Mouse (Mus musculus) hindbrain, embryonic 10.5 days (tissue): ENCODE results near the gene Llgl2. TPM values are rescaled to one million over a fixed set of nuclear protein-coding genes. Genes with fewer than 3 reads are reported as not detected.

Experiments used
- DNase-seq: peaks from one replicate; pipeline ENCODE4 v3.0.0-alpha.2; 2017; ENCODE audit warnings: low spot score
- H3K27ac ChIP-seq: fragments of 300-500 bp; sonication (generic); 2 replicates; pipeline ENCODE4 v1.5.1; 2016; ENCODE audit warnings: mild to moderate bottlenecking, moderate library complexity
- H3K27me3 ChIP-seq: fragments of 300-500 bp; sonication (generic); 2 replicates; pipeline ENCODE4 v1.6.1; 2016; ENCODE audit warnings: mild to moderate bottlenecking; ENCODE audit not compliant: poor library complexity, insufficient read depth, severe bottlenecking
- H3K36me3 ChIP-seq: fragments of 300-500 bp; sonication (generic); 2 replicates; pipeline ENCODE4 v1.6.1; 2016; ENCODE audit warnings: mild to moderate bottlenecking, moderate library complexity
- H3K4me1 ChIP-seq: fragments of 300-500 bp; sonication (generic); replicated peaks from 2 replicates; pipeline ENCODE4 v1.6.1; 2016; ENCODE audit warnings: mild to moderate bottlenecking
- H3K4me3 ChIP-seq: fragments of 300-500 bp; sonication (generic); 2 replicates; pipeline ENCODE4 v1.5.1; 2016; ENCODE audit warnings: mild to moderate bottlenecking, moderate library complexity
- H3K9me3 ChIP-seq: fragments of 300-500 bp; sonication (generic); 2 replicates; pipeline ENCODE4 v1.6.1; 2016; ENCODE audit warnings: mild to moderate bottlenecking, moderate library complexity
- WGBS: fragments of 180-500 bp; shearing (Covaris S2); methylation state at CpG from one replicate; pipeline ENCODE4 v1.1.7; 2016; 5-methylcytosine and 5-hydroxymethylcytosine counted together
- polyA plus RNA-seq: library from polyadenylated mRNA; unstranded; fragments of >200 nt; fragmentation: Nextera tagmentation; extraction: Ambion mirVana; gene quantifications from 2 replicates; pipeline ENCODE4 v1.2.1, GENCODE M21; 2016

The Llgl2 gene
- polyA plus RNA-seq, 1 experiment from 2014 or later = 10.4 TPM

DNA sequence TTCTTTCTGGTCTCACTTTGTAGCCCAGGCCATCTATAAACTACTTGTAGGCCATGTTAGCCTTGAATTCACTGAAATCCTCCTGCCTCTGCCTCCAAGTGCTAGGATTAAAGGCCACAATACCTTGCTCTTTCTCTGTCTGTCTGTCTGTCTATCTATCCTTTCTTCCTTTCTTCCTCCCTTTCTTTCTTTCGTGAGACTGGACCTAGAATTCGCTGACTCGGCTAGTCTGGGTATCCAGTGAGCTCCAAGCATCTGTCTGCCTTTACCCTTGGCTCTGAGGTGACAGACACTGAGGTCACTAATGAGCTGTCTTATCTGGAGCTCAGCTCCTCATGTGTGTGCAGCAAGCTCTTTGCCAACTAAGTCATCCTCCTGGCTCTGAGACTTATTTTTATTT, 52.1 kb downstream of the Llgl2 start:
- Histone ChIP-seq H3K9me3 (no peaks in the 10 kb centered on the region), H3K27me3 (no peaks in the 10 kb centered on the region), H3K4me1 (peaks cover 12% of the 10 kb centered on the region), H3K36me3 (no peaks in the 10 kb centered on the region), H3K27ac (no peak overlapping the region), H3K4me3 (no peak overlapping the region)
- 96% methylated on average over 3 of the region's 3 CpGs for WGBS
- DNase-seq = no peak

DNA sequence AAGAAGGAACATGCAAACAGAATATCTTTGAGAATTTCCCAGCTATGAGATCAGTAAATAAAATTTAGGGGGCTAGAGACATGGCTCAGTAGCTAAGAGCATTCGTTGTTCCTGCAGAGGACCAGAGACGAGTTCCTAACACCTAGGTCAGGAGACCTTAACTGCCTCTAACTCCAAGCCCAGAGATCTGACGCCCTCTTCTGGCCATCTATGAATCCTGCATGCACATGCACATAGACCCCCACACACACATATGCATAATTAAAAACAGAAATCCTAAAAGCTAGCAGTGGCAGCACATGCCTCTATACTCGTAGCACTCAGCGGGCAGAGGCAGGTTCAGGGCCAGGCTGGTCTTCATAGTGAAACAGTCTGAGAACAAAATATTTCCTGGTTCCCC, 52.6 kb downstream of the Llgl2 start:
- WGBS = 77% methylated on average over 5 of the region's 5 CpGs
- H3K4me3 ChIP-seq = no peak overlapping the region
- no peaks in the 10 kb centered on the region for H3K27me3 ChIP-seq
- H3K27ac ChIP-seq = no peak overlapping the region
- H3K4me1 ChIP-seq = peaks cover 12% of the 10 kb centered on the region
- no peaks in the 10 kb centered on the region for H3K36me3 ChIP-seq
- no peaks in the 10 kb centered on the region for H3K9me3 ChIP-seq
- no peak for DNase-seq

DNA sequence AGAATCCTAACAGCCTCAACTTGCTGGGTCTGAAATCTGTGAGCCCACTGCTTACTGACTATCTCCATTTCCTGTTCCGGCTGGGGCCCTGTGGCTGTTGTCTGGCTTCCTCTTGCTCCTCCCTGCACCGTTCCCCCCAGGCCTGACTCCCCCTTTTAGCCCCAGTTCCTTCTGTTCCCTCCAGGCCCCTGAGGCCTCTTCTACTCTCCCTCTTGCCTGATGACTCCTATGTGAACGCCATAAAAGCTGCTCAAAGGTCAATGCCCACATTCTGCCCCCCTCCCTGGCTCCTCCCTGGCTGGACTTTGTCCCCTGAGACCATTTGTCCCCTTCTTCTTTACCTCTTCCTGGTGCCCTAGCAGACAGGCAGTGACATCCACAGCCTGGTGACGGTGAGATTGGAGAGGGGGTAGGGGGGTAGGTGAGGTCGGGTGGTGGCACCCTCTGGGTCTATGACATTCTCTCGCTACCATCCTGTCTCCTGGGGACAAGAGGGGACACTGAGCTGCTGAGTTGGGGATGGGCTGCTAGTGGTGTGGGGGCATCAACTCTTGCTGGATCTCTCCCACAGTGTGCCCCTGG, 53.4 kb downstream of the Llgl2 start:
- Histone ChIP-seq H3K27ac (no peak overlapping the region), H3K9me3 (no peaks in the 10 kb centered on the region), H3K27me3 (peaks cover 7% of the 10 kb centered on the region), H3K4me1 (peaks cover 9% of the 10 kb centered on the region), H3K4me3 (no peak overlapping the region), H3K36me3 (no peaks in the 10 kb centered on the region)
- 71% methylated on average over 6 of the region's 6 CpGs for WGBS
- no peak for DNase-seq

DNA sequence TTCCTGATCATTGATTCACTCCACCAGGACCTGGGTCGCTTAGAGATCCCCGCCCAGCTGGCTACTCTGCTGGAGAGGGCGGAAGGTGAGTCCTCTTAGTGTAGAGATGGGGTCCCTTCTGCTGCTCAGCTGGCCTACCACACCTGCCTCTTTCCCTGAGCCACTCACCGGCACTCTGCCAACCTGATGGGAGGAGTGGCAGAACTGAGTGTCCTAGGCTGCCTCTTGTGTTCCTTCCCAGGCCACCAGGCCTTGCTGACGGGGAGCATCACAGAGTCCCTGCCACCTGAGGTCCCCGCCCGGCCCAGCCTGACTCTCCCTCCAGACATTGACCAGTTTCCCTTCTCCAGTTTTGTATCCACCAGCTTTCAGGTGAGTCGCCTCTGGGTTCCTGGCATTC, 54.2 kb downstream of the Llgl2 start:
- Histone ChIP-seq H3K4me3 (no peak overlapping the region), H3K4me1 (peaks cover 9% of the 10 kb centered on the region), H3K9me3 (no peaks in the 10 kb centered on the region), H3K27me3 (peaks cover 15% of the 10 kb centered on the region), H3K27ac (no peak overlapping the region), H3K36me3 (no peaks in the 10 kb centered on the region)
- no peak for DNase-seq
- 75% methylated on average over 8 of the region's 8 CpGs for WGBS

DNA sequence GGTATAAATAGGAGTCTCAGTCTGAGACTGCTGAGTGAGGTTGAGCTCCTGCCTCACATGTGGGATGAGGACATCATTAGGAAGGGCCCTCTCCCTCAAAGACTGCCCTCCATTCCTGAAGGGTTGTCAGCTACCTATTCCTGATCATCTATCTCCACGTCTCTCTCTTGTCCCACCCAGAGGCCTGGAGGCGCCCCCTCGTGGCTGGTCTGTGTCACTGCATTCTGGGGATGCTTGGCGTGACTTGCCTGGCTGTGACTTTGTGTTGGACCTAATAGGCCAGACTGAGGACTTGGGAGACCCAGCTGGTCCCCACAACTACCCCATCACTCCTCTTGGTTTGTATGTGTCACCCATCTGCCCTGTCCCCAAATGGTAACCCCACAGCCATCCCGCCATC, 57.2 kb downstream of the Llgl2 start:
- H3K9me3 ChIP-seq = no peaks in the 10 kb centered on the region
- H3K4me3 ChIP-seq = no peak overlapping the region
- DNase-seq = peak; percentile 53
- WGBS = 24% methylated on average over 5 of the region's 5 CpGs
- no peaks in the 10 kb centered on the region for H3K36me3 ChIP-seq
- no peak overlapping the region for H3K27ac ChIP-seq
- H3K4me1 ChIP-seq = peaks cover 15% of the 10 kb centered on the region
- H3K27me3 ChIP-seq = peaks cover 33% of the 10 kb centered on the region

DNA sequence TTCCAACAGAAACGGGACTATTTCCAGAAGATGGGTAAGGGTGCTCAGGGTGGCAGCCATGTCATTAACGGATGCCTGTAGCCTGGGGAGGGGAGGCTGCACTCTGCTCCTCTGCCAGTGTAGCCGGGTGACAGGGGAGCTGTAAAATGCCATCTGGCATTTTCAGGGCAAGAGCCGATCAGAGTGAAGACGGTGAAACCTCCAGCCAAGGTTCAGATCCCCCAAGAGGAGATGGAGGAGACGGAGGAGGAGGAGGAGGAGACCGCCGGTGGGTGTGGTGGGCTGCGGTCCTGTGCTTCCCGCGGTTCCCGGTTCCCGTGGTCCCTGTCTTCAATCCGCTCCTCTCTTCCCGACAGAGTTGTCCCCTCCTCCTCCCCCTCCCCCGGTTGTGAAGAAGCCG, 59.4 kb downstream of the Llgl2 start:
- 32% methylated on average over 17 of the region's 17 CpGs for WGBS
- DNase-seq = no peak
- H3K9me3 ChIP-seq = no peaks in the 10 kb centered on the region

DNA sequence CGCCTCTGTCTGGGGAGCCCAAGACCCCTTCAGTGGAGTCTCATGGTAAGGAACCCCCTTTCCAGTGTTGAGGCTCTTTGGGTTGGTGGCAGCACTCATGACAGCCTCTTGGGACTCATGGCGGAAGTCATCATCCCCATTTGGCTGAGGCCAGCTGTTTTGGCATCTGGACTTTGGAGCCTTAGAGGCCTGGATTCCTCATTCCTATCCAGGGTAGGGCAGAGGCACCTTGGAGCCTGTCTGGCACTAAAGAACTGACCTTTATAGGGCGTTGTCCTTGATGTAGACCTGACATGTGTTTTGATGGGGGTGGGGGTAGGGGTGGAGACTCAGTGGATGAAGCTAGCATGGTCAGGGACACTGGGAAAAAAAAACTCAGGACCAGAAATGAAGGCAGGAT, 60.5 kb downstream of the Llgl2 start:
- no peak for DNase-seq
- Histone ChIP-seq H3K4me1 (peaks cover 24% of the 10 kb centered on the region; the same call in 1 of the 2 replicates), H3K27ac (no peak overlapping the region), H3K9me3 (no peaks in the 10 kb centered on the region), H3K4me3 (no peak overlapping the region), H3K36me3 (no peaks in the 10 kb centered on the region), H3K27me3 (peaks cover 35% of the 10 kb centered on the region)
- 92% methylated on average over 3 of the region's 3 CpGs for WGBS

More for the DNA sequence above, 59.4 kb downstream of the Llgl2 start:
- Histone ChIP-seq H3K4me1 (peaks cover 23% of the 10 kb centered on the region; the same call in 1 of the 2 replicates), H3K4me3 (no peak overlapping the region), H3K27me3 (peaks cover 35% of the 10 kb centered on the region), H3K27ac (no peak overlapping the region), H3K36me3 (no peaks in the 10 kb centered on the region)

DNA sequence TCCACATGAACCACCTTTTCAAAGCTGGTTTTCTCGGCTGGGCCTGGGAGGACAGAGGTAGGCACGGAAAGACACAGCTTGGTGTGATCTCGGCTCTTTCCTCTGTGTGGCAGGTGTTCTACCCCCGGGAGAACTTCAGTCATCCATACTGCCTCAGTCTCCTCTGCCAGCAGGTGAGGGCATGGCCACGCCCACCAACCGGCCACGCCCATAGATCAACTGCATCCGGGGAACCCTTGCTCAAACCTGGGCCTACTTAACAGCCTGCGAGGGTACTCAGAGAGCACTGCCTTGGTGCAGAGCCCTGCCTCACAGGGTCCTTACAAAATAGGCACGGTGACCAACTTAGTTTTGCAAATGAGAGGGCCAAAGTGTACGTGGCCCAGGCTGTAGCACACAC, 61.4 kb downstream of the Llgl2 start:
- no peak overlapping the region for H3K4me3 ChIP-seq
- peaks cover 24% of the 10 kb centered on the region; the same call in 1 of the 2 replicates for H3K4me1 ChIP-seq
- 78% methylated on average over 11 of the region's 11 CpGs for WGBS
- DNase-seq = no peak
- no peaks in the 10 kb centered on the region for H3K36me3 ChIP-seq
- peaks cover 35% of the 10 kb centered on the region for H3K27me3 ChIP-seq
- no peaks in the 10 kb centered on the region for H3K9me3 ChIP-seq
- no peak overlapping the region for H3K27ac ChIP-seq

DNA sequence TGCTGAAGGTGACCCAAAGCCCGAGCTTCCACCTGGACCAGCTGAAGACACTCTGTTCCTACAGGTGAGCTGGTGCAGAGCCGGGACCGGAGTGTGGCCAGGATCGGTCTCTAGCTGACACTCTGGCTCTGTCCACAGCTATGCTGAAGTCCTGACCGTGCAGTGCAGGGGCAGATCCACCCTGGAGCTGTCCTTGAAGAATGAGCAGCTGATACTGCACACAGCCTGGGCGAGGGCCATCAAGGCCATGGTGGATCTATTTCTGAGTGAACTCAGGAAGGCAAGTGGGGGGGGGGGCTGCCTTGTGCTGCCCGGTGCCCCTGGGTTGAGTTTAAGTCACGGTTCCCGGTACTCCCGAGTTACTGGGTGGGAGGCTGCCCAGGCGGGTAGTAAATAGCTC, 62.6 kb downstream of the Llgl2 start:
- Histone ChIP-seq H3K27me3 (peaks cover 35% of the 10 kb centered on the region), H3K9me3 (no peaks in the 10 kb centered on the region), H3K4me1 (peaks cover 24% of the 10 kb centered on the region; the same call in 1 of the 2 replicates), H3K27ac (no peak overlapping the region; the same call in 1 of the 2 replicates), H3K36me3 (no peaks in the 10 kb centered on the region), H3K4me3 (no peak overlapping the region)
- WGBS = 90% methylated on average over 11 of the region's 11 CpGs
- no peak for DNase-seq

DNA sequence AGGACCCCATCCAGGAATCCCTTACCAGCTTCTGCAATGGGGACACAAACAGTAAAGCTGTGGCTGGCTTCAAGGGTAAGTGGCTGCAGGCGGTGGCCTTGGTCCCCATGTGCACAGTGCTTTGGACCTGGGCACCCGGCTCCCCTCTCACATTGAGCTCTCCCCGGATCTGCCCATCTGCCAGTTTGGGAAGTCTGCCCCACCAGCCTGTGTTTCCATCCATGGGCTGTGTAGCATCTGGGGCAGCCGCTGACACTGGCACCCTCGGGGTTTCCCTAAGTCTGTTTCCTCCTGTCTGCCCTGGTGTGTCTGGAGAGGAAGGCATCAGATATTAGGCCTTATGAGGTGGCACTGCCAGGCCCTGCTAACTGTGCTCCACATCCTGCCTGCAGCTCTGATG, 64.2 kb downstream of the Llgl2 start:
- 91% methylated on average over 5 of the region's 5 CpGs for WGBS
- no peak for DNase-seq
- H3K4me3 ChIP-seq = no peak overlapping the region
- H3K9me3 ChIP-seq = no peaks in the 10 kb centered on the region
- H3K4me1 ChIP-seq = peaks cover 29% of the 10 kb centered on the region; the same call in 1 of the 2 replicates
- peaks cover 9% of the 10 kb centered on the region for H3K36me3 ChIP-seq
- no peak overlapping the region for H3K27ac ChIP-seq
- peaks cover 20% of the 10 kb centered on the region for H3K27me3 ChIP-seq

DNA sequence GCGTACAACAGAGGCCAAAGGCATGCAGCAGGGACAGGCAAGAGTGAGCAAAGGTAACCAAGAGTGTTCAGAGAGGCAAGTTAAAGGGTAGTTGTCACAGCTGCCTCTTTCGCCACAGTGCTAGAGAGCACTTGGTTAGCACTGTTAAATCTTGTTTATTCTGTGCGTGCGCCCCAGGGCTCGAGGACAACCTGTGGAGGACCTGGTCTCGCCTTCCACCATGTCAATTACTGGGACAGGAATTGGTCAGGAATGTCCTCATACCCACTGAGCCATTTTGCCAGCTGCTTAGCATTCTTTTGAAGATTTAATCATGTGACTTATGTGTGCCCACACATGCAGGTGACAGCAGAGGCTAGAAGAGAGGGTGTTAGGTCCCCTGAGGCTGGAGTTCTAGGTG, 65.3 kb downstream of the Llgl2 start:
- DNase-seq = no peak
- H3K27me3 ChIP-seq = peaks cover 9% of the 10 kb centered on the region
- H3K27ac ChIP-seq = no peak overlapping the region
- peaks cover 23% of the 10 kb centered on the region; the same call in 1 of the 2 replicates for H3K4me1 ChIP-seq
- no peaks in the 10 kb centered on the region for H3K9me3 ChIP-seq
- H3K36me3 ChIP-seq = peaks cover 20% of the 10 kb centered on the region
- 87% methylated on average over 6 of the region's 6 CpGs for WGBS
- no peak overlapping the region for H3K4me3 ChIP-seq

DNA sequence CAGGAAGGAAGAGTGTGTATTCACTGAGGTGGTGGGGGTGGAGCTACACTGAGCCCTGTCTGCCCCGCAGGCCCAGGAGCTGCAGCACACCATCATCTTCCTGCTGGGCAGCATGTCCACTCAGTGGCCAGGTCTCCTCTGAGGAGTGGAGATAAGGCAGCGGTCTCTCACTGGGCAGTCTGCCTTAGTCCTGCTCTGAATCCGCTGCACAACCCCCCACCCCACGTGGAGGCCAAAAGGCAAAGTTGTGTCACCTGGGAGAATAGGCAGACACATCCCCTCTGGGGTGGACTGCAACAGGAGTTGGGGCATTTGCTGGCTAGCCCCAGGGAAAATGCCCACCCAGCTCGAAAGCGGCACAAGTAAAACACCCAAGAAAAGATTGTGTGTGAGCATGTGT, 68.4 kb downstream of the Llgl2 start:
- Histone ChIP-seq H3K27me3 (no peaks in the 10 kb centered on the region), H3K4me1 (peaks cover 18% of the 10 kb centered on the region; the same call in 1 of the 2 replicates), H3K27ac (no peak overlapping the region), H3K9me3 (no peaks in the 10 kb centered on the region), H3K36me3 (peaks cover 51% of the 10 kb centered on the region), H3K4me3 (no peak overlapping the region)
- 59% methylated on average over 6 of the region's 6 CpGs for WGBS
- DNase-seq = no peak

DNA sequence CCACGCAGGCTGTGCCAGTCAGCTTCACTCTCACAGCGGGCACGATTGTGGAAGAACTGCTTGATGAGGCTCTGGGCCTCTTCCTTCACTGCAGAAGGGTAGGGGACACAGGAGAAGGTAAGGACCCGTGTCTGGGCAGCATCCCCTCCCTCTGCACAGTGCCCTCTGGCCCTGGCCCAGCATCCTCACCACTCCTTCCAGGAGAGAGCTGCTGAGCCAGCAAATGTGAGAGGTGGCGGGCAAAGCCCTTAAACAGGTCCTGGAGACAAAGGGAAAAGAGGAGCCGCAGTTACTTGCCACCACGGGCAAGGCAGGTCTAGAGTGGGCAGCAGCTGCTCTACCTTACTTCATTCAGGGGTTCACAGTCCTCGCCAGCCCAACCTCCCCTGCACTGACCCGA, 69.2 kb downstream of the Llgl2 start:
- WGBS = 90% methylated on average over 9 of the region's 9 CpGs

More for the DNA sequence above, 69.2 kb downstream of the Llgl2 start:
- DNase-seq = no peak
- peaks cover 56% of the 10 kb centered on the region for H3K36me3 ChIP-seq
- peak overlapping the region; percentile 31; the same call in 1 of the 2 replicates for H3K27ac ChIP-seq
- H3K4me3 ChIP-seq = no peak overlapping the region
- H3K9me3 ChIP-seq = no peaks in the 10 kb centered on the region
- H3K4me1 ChIP-seq = peaks cover 11% of the 10 kb centered on the region; the same call in 1 of the 2 replicates
- no peaks in the 10 kb centered on the region for H3K27me3 ChIP-seq
